Mouse (Mus musculus) liver, adult 2 months (tissue): ENCODE data around the gene Zbtb12. TPM values are rescaled to one million over a fixed set of nuclear protein-coding genes. Genes with fewer than 3 reads are reported as not detected.

Experiments
- DNase-seq: peaks from one replicate; pipeline ENCODE4 v3.0.0-alpha.2; 2011; ENCODE audit warnings: low read depth, low spot score; ENCODE audit errors: extremely low read depth
- H3K27ac ChIP-seq: fragments of 200-500 bp; replicated peaks from 2 replicates; pipeline ENCODE4 v1.5.1; 2012; ENCODE audit warnings: low read depth, mild to moderate bottlenecking, control low read depth, inconsistent platforms, low read length; ENCODE audit not compliant: insufficient read depth
- H3K27me3 ChIP-seq: fragments of 200-500 bp; 2 replicates; pipeline ENCODE4 v1.6.1; 2012; ENCODE audit warnings: mild to moderate bottlenecking, moderate library complexity, low read length, inconsistent platforms; ENCODE audit not compliant: control insufficient read depth, insufficient read depth
- H3K36me3 ChIP-seq: fragments of 200-500 bp; 2 replicates; pipeline ENCODE4 v1.6.1; 2012; ENCODE audit warnings: low read length, inconsistent platforms; ENCODE audit not compliant: control insufficient read depth, insufficient read depth
- H3K4me1 ChIP-seq: fragments of 200-500 bp; 2 replicates; pipeline ENCODE4 v1.6.1; 2011; ENCODE audit warnings: low read length; ENCODE audit not compliant: control insufficient read depth, insufficient read depth
- H3K4me3 ChIP-seq: fragments of 200-500 bp; 2 replicates; pipeline ENCODE4 v1.5.1; 2011; ENCODE audit warnings: low read depth, mild to moderate bottlenecking, control low read depth, low read length, moderate library complexity; ENCODE audit not compliant: insufficient read depth
- H3K79me2 ChIP-seq: fragments of 200-500 bp; 2 replicates; pipeline ENCODE4 v1.6.1; 2012; ENCODE audit warnings: inconsistent platforms, mild to moderate bottlenecking, low read length, moderate library complexity; ENCODE audit not compliant: control insufficient read depth, insufficient read depth
- H3K9ac ChIP-seq: fragments of 200-500 bp; 2 replicates; pipeline ENCODE4 v1.6.1; 2012; ENCODE audit warnings: low read depth, mild to moderate bottlenecking, control low read depth, inconsistent platforms, low read length
- CTCF ChIP-seq: fragments of 200-500 bp; IDR thresholded peaks from 2 replicates; pipeline ENCODE4 v1.5.1; 2011; ENCODE audit warnings: low read depth, low read length, control low read depth
- POLR2A ChIP-seq: fragments of 200-500 bp; IDR thresholded peaks from 2 replicates; pipeline ENCODE4 v1.6.1; 2011; ENCODE audit warnings: low read length, control low read depth; ENCODE audit not compliant: insufficient read depth; ENCODE audit errors: extremely low read depth
- WGBS: fragments of 180-500 bp; shearing (Covaris S2); methylation state at CpG from one replicate; pipeline ENCODE4 v1.1.7; 2018; 5-methylcytosine and 5-hydroxymethylcytosine counted together
- polyA plus RNA-seq: library from polyadenylated mRNA; depleted of rRNA; stranded (reverse); fragments of >200 nt; gene quantifications from 2 replicates; pipeline ENCODE4 v1.2.3, GENCODE M21; 2012
- total RNA-seq: library from RNA; depleted of rRNA; stranded (reverse); fragments of >200 nt; gene quantifications from 2 replicates; pipeline ENCODE4 v1.2.3, GENCODE M21; 2014

Gene Zbtb12
- total and polyA plus RNA-seq, 2 experiments, result 1.8 to 4.6 TPM

DNA sequence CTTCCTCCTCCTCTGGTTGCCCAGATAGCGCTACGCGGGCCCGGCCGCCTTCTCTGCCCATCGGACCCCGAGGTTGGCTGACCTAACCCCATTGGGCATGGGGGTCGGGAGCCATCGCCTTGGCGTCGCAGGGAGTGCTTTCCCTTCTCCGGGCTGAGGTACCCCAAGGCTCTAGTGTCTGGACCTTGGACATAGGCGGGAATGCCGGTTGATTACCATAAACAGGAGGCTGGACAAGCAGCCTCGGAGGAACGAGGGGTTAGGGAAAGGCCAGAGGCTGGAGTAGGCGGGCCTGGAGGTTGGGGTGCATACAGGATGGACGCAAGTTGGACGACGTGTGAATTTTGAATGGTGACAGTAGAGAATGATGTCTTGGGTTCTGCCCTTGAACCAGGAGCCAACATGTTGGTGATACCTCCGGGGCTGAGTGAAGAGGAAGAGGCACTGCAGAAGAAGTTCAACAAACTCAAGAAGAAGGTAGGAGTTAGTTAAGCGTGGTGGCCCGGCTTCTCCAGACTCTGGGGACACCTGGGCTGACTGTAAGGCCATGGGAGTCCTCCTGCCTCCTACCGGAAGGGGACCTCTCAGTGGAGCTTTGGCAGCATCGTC, 28.7 kb upstream of the Zbtb12 start:
- Histone ChIP-seq H3K27me3 (no peaks in the 10 kb centered on the region), H3K9ac (peak overlapping the region; percentile 84), H3K79me2 (no peaks in the 10 kb centered on the region; the same call in 1 of the 2 replicates), H3K4me3 (peak overlapping the region; percentile 83), H3K4me1 (peaks cover 27% of the 10 kb centered on the region; the same call in 1 of the 2 replicates), H3K36me3 (peaks cover 15% of the 10 kb centered on the region), H3K27ac (peak overlapping the region; percentile 77)
- TF ChIP-seq CTCF (no peak), POLR2A (no peak)
- 1% methylated on average over 25 of the region's 25 CpGs for WGBS
- DNase-seq, result peak; percentile 53

DNA sequence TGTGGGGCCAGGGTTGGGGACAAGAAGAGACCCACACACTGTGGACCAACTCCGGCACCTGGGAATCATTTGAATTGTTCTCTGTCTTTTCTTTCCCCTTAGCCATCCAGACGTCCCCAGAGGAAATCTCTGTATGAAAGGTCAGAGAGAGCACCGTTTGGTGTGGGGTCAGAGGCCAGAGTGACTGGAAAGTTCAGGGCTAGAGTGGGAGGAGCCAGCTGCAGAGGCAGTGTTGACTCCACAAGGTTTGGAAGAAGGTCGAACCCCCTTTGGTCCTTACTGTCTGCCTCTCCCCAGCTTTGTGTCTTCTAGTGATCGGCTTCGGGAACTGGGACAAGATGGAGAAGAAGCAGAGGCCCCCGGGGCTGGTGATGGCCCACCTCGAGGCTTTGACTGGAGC, 25.8 kb upstream of the Zbtb12 start:
- Histone ChIP-seq H3K27me3 (no peaks in the 10 kb centered on the region), H3K36me3 (peaks cover 34% of the 10 kb centered on the region), H3K27ac (peak overlapping the region; percentile 60), H3K9ac (no peak overlapping the region), H3K4me1 (peaks cover 43% of the 10 kb centered on the region), H3K4me3 (no peak overlapping the region), H3K79me2 (no peaks in the 10 kb centered on the region; the same call in 1 of the 2 replicates)
- no peak for TF ChIP-seq CTCF
- TF ChIP-seq POLR2A, result no peak
- peak; percentile 85 for DNase-seq
- WGBS, result 32% methylated on average over 8 of the region's 8 CpGs

DNA sequence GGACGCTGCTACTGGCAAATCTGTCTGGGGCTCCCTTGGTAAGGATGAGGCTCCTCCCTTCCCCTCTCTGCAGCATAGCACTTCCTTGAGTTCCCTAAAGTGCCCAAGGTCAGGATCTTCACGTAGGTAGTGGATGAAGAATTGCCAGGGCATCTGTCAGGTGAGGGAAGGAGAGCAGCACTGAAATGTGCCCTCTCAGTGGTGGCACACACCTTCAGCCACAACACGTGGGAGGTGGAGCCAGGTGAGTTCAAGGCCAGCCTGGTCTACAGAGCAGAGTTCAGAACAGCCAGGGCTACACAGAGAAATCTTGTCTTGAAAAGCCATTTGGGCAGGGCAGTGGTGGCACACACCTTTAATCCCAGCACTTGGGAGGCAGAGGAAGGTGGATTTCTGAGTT, 24.5 kb upstream of the Zbtb12 start:
- H3K9ac ChIP-seq, result no peak overlapping the region
- TF ChIP-seq POLR2A (0 out of 2 replicates have a peak, but pooled peaks have one; percentile 33), CTCF (no peak)
- no peak overlapping the region for H3K4me3 ChIP-seq
- DNase-seq, result peak; percentile 79
- H3K36me3 ChIP-seq, result peaks cover 46% of the 10 kb centered on the region
- H3K27me3 ChIP-seq, result no peaks in the 10 kb centered on the region
- H3K27ac ChIP-seq, result peak overlapping the region; percentile 9
- H3K4me1 ChIP-seq, result peaks cover 48% of the 10 kb centered on the region
- 23% methylated on average over 3 of the region's 3 CpGs for WGBS
- no peaks in the 10 kb centered on the region for H3K79me2 ChIP-seq

DNA sequence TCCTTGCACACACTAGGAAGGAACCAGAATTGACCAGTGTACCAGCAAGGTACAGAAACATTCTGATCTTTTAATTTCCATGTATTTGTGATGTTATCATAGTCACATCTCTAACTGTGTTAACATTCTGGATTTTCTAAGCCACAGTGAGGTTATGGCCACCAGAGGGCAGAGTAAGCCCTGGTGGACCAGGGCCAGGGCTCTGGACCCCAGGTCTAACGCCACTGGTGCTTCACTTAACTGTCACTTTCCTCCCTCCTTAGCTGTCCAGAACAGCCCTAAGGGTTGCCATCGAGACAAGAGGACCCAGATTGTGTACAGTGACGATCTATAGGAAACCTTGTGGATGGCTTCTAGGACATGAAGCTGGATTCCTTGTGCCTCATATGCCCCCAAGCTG, 23.5 kb upstream of the Zbtb12 start:
- peak; percentile 25 for DNase-seq
- peak overlapping the region; percentile 9; the same call in 1 of the 2 replicates for H3K9ac ChIP-seq
- H3K4me3 ChIP-seq, result no peak overlapping the region
- H3K27me3 ChIP-seq, result no peaks in the 10 kb centered on the region
- H3K79me2 ChIP-seq, result no peaks in the 10 kb centered on the region
- H3K27ac ChIP-seq, result peak overlapping the region; percentile 24; the same call in 1 of the 2 replicates
- peaks cover 53% of the 10 kb centered on the region for H3K4me1 ChIP-seq
- peaks cover 53% of the 10 kb centered on the region for H3K36me3 ChIP-seq
- 18% methylated on average over 3 of the region's 3 CpGs for WGBS
- TF ChIP-seq POLR2A (no peak), CTCF (peak; percentile 87)

DNA sequence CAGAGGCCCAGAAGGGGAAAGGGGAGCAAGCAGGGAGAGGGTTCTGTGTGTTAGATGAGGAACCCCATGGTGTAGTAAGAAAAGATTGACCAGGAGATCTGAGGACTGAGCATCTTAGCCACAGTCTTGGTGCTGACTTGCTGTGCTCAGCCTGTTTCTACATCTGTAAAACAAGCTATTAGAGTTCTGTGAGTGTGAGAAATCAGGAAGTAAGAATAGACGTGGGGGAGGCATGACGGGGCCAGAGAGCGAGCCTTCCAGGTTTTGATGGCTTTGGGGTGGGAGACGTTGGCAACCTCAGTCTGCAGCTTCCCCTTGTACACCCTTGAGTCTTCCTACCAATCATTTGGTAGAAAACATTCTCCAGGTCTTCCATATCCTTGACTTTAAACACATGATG, 20.6 kb upstream of the Zbtb12 start:
- WGBS, result 65% methylated on average over 4 of the region's 4 CpGs
- peak overlapping the region; percentile 32 for H3K27ac ChIP-seq

DNA sequence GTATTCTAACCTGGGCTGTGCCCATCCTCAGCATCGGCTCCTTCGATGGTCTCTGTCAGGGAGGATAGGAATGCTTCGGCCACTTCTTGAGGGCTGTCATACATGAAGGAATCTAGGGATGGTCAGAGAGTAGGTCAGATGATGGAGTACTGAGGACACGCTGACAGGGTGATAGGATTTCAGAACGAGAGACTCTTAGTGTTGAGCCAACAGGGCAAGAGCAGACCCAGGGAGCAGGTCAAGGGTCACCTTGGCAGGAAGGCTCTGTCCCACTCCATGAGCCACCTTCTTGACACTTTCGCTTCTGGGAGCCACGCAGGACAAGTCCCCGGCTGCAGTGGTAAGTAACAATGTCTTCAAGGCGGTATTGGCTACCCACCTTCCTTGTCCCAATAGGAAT, 18.8 kb upstream of the Zbtb12 start:
- Histone ChIP-seq H3K79me2 (peaks cover 4% of the 10 kb centered on the region; the same call in 1 of the 2 replicates), H3K27me3 (no peaks in the 10 kb centered on the region), H3K4me1 (peaks cover 48% of the 10 kb centered on the region), H3K4me3 (peak overlapping the region; percentile 76), H3K27ac (peak overlapping the region; percentile 99), H3K36me3 (peaks cover 52% of the 10 kb centered on the region), H3K9ac (peak overlapping the region; percentile 80)
- TF ChIP-seq POLR2A, result no peak
- no peak for TF ChIP-seq CTCF
- peak; percentile 81 for DNase-seq
- 30% methylated on average over 9 of the region's 9 CpGs for WGBS

More for the DNA sequence above, 20.6 kb upstream of the Zbtb12 start:
- no peak for DNase-seq
- Histone ChIP-seq H3K4me1 (peaks cover 48% of the 10 kb centered on the region), H3K36me3 (peaks cover 50% of the 10 kb centered on the region), H3K79me2 (peaks cover 4% of the 10 kb centered on the region; the same call in 1 of the 2 replicates), H3K9ac (no peak overlapping the region), H3K4me3 (no peak overlapping the region), H3K27me3 (no peaks in the 10 kb centered on the region)
- TF ChIP-seq POLR2A (no peak), CTCF (no peak)
